Mouse (Mus musculus) CH12.LX (cell line): ENCODE measurements around the gene Asic2.

Experiments
- CHD1 ChIP-seq: IDR thresholded peaks from 2 replicates; pipeline ENCODE4 v1.6.1; 2012; ENCODE audit warnings: low read depth, low read length, improper control_type of control experiment, inconsistent platforms
- CHD2 ChIP-seq: IDR thresholded peaks from 2 replicates; pipeline ENCODE4 v1.6.1; 2011; ENCODE audit warnings: low read length, improper control_type of control experiment
- CTCF ChIP-seq, 2 experiments: IDR thresholded peaks in 1 of 2; conservative IDR thresholded peaks in 1 of 2; 2 replicates each; pipeline ENCODE4 v1.5.1; 2011 to 2012; ENCODE audit warnings: low read depth in 2 of 2, low read length in 2 of 2, improper control_type of control experiment in 1 of 2, inconsistent platforms in 1 of 2, mild to moderate bottlenecking in 1 of 2, moderate library complexity in 1 of 2
- EP300 ChIP-seq: IDR thresholded peaks from 2 replicates; pipeline ENCODE4 v1.6.1; 2011; ENCODE audit warnings: low read length, improper control_type of control experiment
- HCFC1 ChIP-seq: IDR thresholded peaks from 2 replicates; pipeline ENCODE4 v1.6.1; 2012; ENCODE audit warnings: low read depth, mild to moderate bottlenecking, inconsistent platforms, low read length, improper control_type of control experiment
- JUN ChIP-seq: IDR thresholded peaks from 2 replicates; pipeline ENCODE4 v1.6.1; 2011; ENCODE audit warnings: low read depth, mild to moderate bottlenecking, low read length, improper control_type of control experiment, moderate library complexity; ENCODE audit not compliant: insufficient read depth
- MAX ChIP-seq: IDR thresholded peaks from 2 replicates; pipeline ENCODE4 v1.6.1; 2011; ENCODE audit warnings: low read length, improper control_type of control experiment
- MAZ ChIP-seq: IDR thresholded peaks from 2 replicates; pipeline ENCODE4 v1.6.1; 2012; ENCODE audit warnings: low read depth, mild to moderate bottlenecking, inconsistent platforms, low read length, improper control_type of control experiment, moderate library complexity
- POLR2A ChIP-seq: IDR thresholded peaks from 2 replicates; pipeline ENCODE4 v1.6.1; 2011; ENCODE audit warnings: low read depth, mild to moderate bottlenecking, improper control_type of control experiment, low read length
- POLR2AphosphoS2 ChIP-seq: IDR thresholded peaks from 2 replicates; pipeline ENCODE4 v1.6.1; 2011; ENCODE audit warnings: low read depth, low read length, improper control_type of control experiment
- RAD21 ChIP-seq: IDR thresholded peaks from 2 replicates; pipeline ENCODE4 v1.6.1; 2011; ENCODE audit warnings: low read depth, mild to moderate bottlenecking, low read length, improper control_type of control experiment, moderate library complexity
- SMC3 ChIP-seq: IDR thresholded peaks from 2 replicates; pipeline ENCODE4 v1.6.1; 2011; ENCODE audit warnings: low read depth, low read length, improper control_type of control experiment
- TCF12 ChIP-seq: IDR thresholded peaks from 2 replicates; pipeline ENCODE4 v1.6.1; 2014; ENCODE audit warnings: low read depth, mild to moderate bottlenecking, inconsistent platforms, low read length, improper control_type of control experiment
- USF1 ChIP-seq: IDR thresholded peaks from 2 replicates; pipeline ENCODE4 v1.6.1; 2014; ENCODE audit warnings: low read depth, mild to moderate bottlenecking, inconsistent platforms, low read length, improper control_type of control experiment

DNA sequence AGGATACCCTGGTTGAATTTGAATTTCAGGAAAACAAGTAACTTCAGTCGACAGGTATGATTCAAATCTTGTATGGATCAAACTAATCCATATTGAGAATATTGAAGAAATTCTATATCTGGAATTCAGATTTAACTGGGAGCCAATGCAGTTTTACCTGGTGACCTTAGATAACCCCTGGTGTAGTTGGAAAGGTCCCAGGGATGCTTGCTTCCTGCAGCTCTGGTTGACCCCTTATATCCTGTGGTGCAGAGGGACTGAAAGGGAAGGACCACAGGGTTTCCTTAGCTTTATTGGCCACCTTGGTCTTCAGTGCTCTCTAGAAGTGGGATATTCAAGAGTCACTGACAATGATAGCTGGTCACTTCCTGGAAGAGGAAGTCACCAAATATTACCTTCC is 1100.2 kb downstream of the Asic2 start:
- no peak for TF ChIP-seq POLR2A
- TF ChIP-seq TCF12 = no peak
- no peak for TF ChIP-seq JUN
- no peak for TF ChIP-seq CTCF (conservative IDR thresholded peaks at IDR 0.05 in 1 of 2, IDR thresholded peaks at IDR 0.05 in 1 of 2; ENCODE audit: low read depth in 2 of 2, low read length in 2 of 2)
- no peak for TF ChIP-seq CHD1
- TF ChIP-seq SMC3 = no peak
- no peak for TF ChIP-seq EP300
- no peak for TF ChIP-seq USF1
- no peak for TF ChIP-seq MAX
- TF ChIP-seq RAD21 = no peak
- TF ChIP-seq MAZ = no peak
- TF ChIP-seq HCFC1 = no peak
- no peak for TF ChIP-seq CHD2
- no peak for TF ChIP-seq POLR2AphosphoS2
